ENCODE assay signal across 30 mouse cellular contexts in genomic region chr2:33718561-33718960, GRCm38 (mm10).
A peak's percentile ranks its signal among the peaks of the same experiment; 100 is the strongest.
DNase-seq lines count a peak whose midpoint lies in the region; ATAC-seq and TF ChIP-seq lines count a peak whose summit lies in the region.
"Had no signal": no experiment of that assay in that cellular context is flagged by ENCODE, and none has a peak within 500 bp of the region (broad histone marks: within the 10 kb centered on the region; RNA-seq: fewer than 3 reads in every experiment).

No protein-coding gene starts in this region.

- TF ChIP-seq CTCF in stomach, postnatal 0 days (IDR thresholded peaks at IDR 0.05; ENCODE audit: low read depth) = no peak

- peak overlapping the region; percentile 77; the same call in 1 of the 2 replicates for H3K27ac ChIP-seq in hindbrain, embryonic 10.5 days
- H3K27ac ChIP-seq in hindbrain, embryonic 14.5 days = no peak overlapping the region
- no peak overlapping the region for H3K27ac ChIP-seq in stomach, embryonic 14.5 days (ENCODE audit: low read length)
- no peak overlapping the region for H3K27ac ChIP-seq in stomach, postnatal 0 days (replicated peaks)
- H3K27ac ChIP-seq in limb, embryonic 15.5 days = peak overlapping the region; percentile 87
- H3K27ac ChIP-seq: forebrain, embryonic 15.5 days; heart, embryonic 15.5 days; hindbrain, postnatal 0 days; liver, embryonic 15.5 days; lung, embryonic 15.5 days; neural tube, embryonic 13.5 days; stomach, embryonic 15.5 days had no signal

- H3K36me3 ChIP-seq in hindbrain, embryonic 10.5 days = no peaks in the 10 kb centered on the region
- H3K36me3 ChIP-seq in hindbrain, embryonic 14.5 days (replicated peaks; ENCODE audit: control insufficient read depth, insufficient read depth) = no peaks in the 10 kb centered on the region
- no peaks in the 10 kb centered on the region for H3K36me3 ChIP-seq in stomach, embryonic 14.5 days (ENCODE audit: control insufficient read depth, insufficient read depth, low read length)
- H3K36me3 ChIP-seq in stomach, postnatal 0 days (ENCODE audit: control insufficient read depth, insufficient read depth, low read length) = no peaks in the 10 kb centered on the region
- H3K36me3 ChIP-seq in limb, embryonic 15.5 days = no peaks in the 10 kb centered on the region
- H3K36me3 ChIP-seq: forebrain, embryonic 15.5 days; G1E; heart, embryonic 15.5 days; liver, embryonic 15.5 days; lung, embryonic 15.5 days; neural tube, embryonic 13.5 days; stomach, embryonic 15.5 days had no signal

- WGBS in hindbrain, embryonic 10.5 days = 64% methylated on average over 6 of the region's 6 CpGs
- WGBS in hindbrain, embryonic 14.5 days = 67% methylated on average over 6 of the region's 6 CpGs
- 60% methylated on average over 6 of the region's 6 CpGs for WGBS in stomach, embryonic 14.5 days
- 69% methylated on average over 6 of the region's 6 CpGs for WGBS in stomach, postnatal 0 days
- 24% methylated on average over 6 of the region's 6 CpGs for WGBS in limb, embryonic 15.5 days

- no peak for TF ChIP-seq EP300 in stomach, postnatal 0 days (optimal IDR thresholded peaks at IDR 0.05)

- H3K4me2 ChIP-seq in hindbrain, embryonic 14.5 days (replicated peaks) = no peak overlapping the region
- peak overlapping the region; percentile 40; the same call in 1 of the 2 replicates for H3K4me2 ChIP-seq in stomach, embryonic 14.5 days (replicated peaks; ENCODE audit: low read depth, low read length)
- H3K4me2 ChIP-seq in stomach, postnatal 0 days (replicated peaks; ENCODE audit: low read depth) = no peak overlapping the region
- H3K4me2 ChIP-seq in limb, embryonic 15.5 days = peak overlapping the region; percentile 45
- H3K4me2 ChIP-seq: forebrain, embryonic 15.5 days; liver, embryonic 15.5 days had no signal

- H3K4me3 ChIP-seq in hindbrain, embryonic 10.5 days = no peak overlapping the region
- H3K4me3 ChIP-seq in hindbrain, embryonic 14.5 days (replicated peaks; ENCODE audit: low read length) = no peak overlapping the region
- H3K4me3 ChIP-seq in stomach, embryonic 14.5 days (ENCODE audit: low read depth, low read length) = no peak overlapping the region
- H3K4me3 ChIP-seq in stomach, postnatal 0 days (ENCODE audit: low read depth, low read length) = no peak overlapping the region
- peak overlapping the region; percentile 30; the same call in 1 of the 2 replicates for H3K4me3 ChIP-seq in limb, embryonic 15.5 days
- H3K4me3 ChIP-seq: forebrain, embryonic 15.5 days; liver, embryonic 15.5 days; neural tube, embryonic 13.5 days; stomach, embryonic 15.5 days had no signal

- ATAC-seq in hindbrain, embryonic 14.5 days (ENCODE audit: low FRiP score) = no peak
- ATAC-seq in stomach, embryonic 14.5 days (ENCODE audit: insufficient number of reproducible peaks, insufficient read depth, low FRiP score, low read depth) = no peak
- no peak for ATAC-seq in stomach, postnatal 0 days (ENCODE audit: low FRiP score, low TSS enrichment)
- no peak for ATAC-seq in limb, embryonic 15.5 days (ENCODE audit: insufficient number of reproducible peaks, low FRiP score, low TSS enrichment, low read depth)
- ATAC-seq: forebrain, embryonic 15.5 days; hindbrain, postnatal 0 days; intestine, embryonic 16.5 days; Patski had no signal

- H3K27me3 ChIP-seq in hindbrain, embryonic 10.5 days (ENCODE audit: insufficient read depth, poor library complexity, severe bottlenecking) = peaks cover 40% of the 10 kb centered on the region
- peaks cover 8% of the 10 kb centered on the region; the same call in 1 of the 2 replicates for H3K27me3 ChIP-seq in hindbrain, embryonic 14.5 days (ENCODE audit: control insufficient read depth, insufficient read depth, low read length)
- 0 out of 2 replicates have a peak, but pooled peaks cover 5% of the 10 kb centered on the region for H3K27me3 ChIP-seq in stomach, embryonic 14.5 days (ENCODE audit: control insufficient read depth, insufficient read depth, low read length)
- no peaks in the 10 kb centered on the region; the same call in 1 of the 2 replicates for H3K27me3 ChIP-seq in stomach, postnatal 0 days (ENCODE audit: control insufficient read depth, insufficient read depth, low read length)
- peaks cover 17% of the 10 kb centered on the region for H3K27me3 ChIP-seq in limb, embryonic 15.5 days

- H3K9me3 ChIP-seq in hindbrain, embryonic 10.5 days = no peaks in the 10 kb centered on the region
- no peaks in the 10 kb centered on the region for H3K9me3 ChIP-seq in hindbrain, embryonic 14.5 days (ENCODE audit: control insufficient read depth, low read length)
- H3K9me3 ChIP-seq in stomach, embryonic 14.5 days (ENCODE audit: control insufficient read depth, low read depth, low read length) = no peaks in the 10 kb centered on the region
- H3K9me3 ChIP-seq in stomach, postnatal 0 days (ENCODE audit: control insufficient read depth, low read length) = no peaks in the 10 kb centered on the region
- H3K9me3 ChIP-seq in limb, embryonic 15.5 days = no peaks in the 10 kb centered on the region
- H3K9me3 ChIP-seq: forebrain, embryonic 15.5 days; G1E; heart, embryonic 15.5 days; liver, embryonic 15.5 days; lung, embryonic 15.5 days; neural tube, embryonic 13.5 days; stomach, embryonic 15.5 days had no signal

- no peak overlapping the region for H3K9ac ChIP-seq in hindbrain, embryonic 14.5 days
- H3K9ac ChIP-seq in stomach, embryonic 14.5 days (replicated peaks; ENCODE audit: low read depth, low read length) = no peak overlapping the region
- H3K9ac ChIP-seq in stomach, postnatal 0 days (ENCODE audit: low read length) = no peak overlapping the region
- H3K9ac ChIP-seq in limb, embryonic 15.5 days = no peak overlapping the region
- H3K9ac ChIP-seq: forebrain, embryonic 15.5 days; heart, embryonic 15.5 days; liver, embryonic 15.5 days; lung, embryonic 15.5 days; stomach, embryonic 15.5 days had no signal

- no peak for DNase-seq in hindbrain, embryonic 10.5 days (ENCODE audit: low spot score)
- no peak for DNase-seq in hindbrain, embryonic 14.5 days (ENCODE audit: low spot score)
- no peak for DNase-seq in stomach, postnatal 0 days (ENCODE audit: low spot score)
- DNase-seq in forelimb bud, embryonic 11.5 days (ENCODE audit: low read depth, low spot score) = peak; percentile 78
- DNase-seq in spleen, postnatal 4 days (ENCODE audit: low spot score in 2 of 2) = no peak
- DNase-seq in urinary bladder, adult 2 months (ENCODE audit: low spot score) = no peak
- DNase-seq: adrenal gland, adult 2 months; B cell, adult 2 months; cerebellum, adult 11-12 months; heart, postnatal 36 days; kidney, adult 9 months; kidney, postnatal 14 days; liver; lung, postnatal 36 days; retina, postnatal 1 day; right cerebral cortex, postnatal 25 days; spleen, adult 18-20 months; thymus, adult 18-20 months had no signal

- peaks cover 71% of the 10 kb centered on the region for H3K4me1 ChIP-seq in hindbrain, embryonic 10.5 days (replicated peaks)
- peaks cover 44% of the 10 kb centered on the region for H3K4me1 ChIP-seq in hindbrain, embryonic 14.5 days (replicated peaks; ENCODE audit: control insufficient read depth, insufficient read depth, low read length)
- peaks cover 37% of the 10 kb centered on the region for H3K4me1 ChIP-seq in stomach, embryonic 14.5 days (ENCODE audit: control insufficient read depth, insufficient read depth, low read length)
- no peaks in the 10 kb centered on the region for H3K4me1 ChIP-seq in stomach, postnatal 0 days (replicated peaks; ENCODE audit: control insufficient read depth, insufficient read depth)
- H3K4me1 ChIP-seq in limb, embryonic 15.5 days = peaks cover 65% of the 10 kb centered on the region
- H3K4me1 ChIP-seq: liver, embryonic 15.5 days had no signal

Comparison
In these comparisons a context has a peak if more than half of its experiments do, and no peak if none do; other contexts are left out.
1. H3K27ac ChIP-seq: peak in hindbrain, embryonic 10.5 days (single experiment) and limb, embryonic 15.5 days (single experiment); none in hindbrain, embryonic 14.5 days (single experiment), stomach, embryonic 14.5 days (single experiment) and stomach, postnatal 0 days (single experiment).
2. H3K4me2 ChIP-seq: peak in stomach, embryonic 14.5 days (single experiment) and limb, embryonic 15.5 days (single experiment); none in hindbrain, embryonic 14.5 days (single experiment) and stomach, postnatal 0 days (single experiment).